Mouse (Mus musculus) hindbrain, embryonic 16.5 days (tissue): ENCODE measurements around the gene Gpr107. TPM values are rescaled to one million over a fixed set of nuclear protein-coding genes. Genes with fewer than 3 reads are reported as not detected.
A peak's percentile ranks its signal among the peaks of the same experiment; 100 is the strongest.

Source experiments
- ATAC-seq: fragments of 200-750 bp; cut with Nextera tagmentation; 2 replicates; pipeline ENCODE4 v1.8.0; 2017; ENCODE audit warnings: moderate TSS enrichment, moderate library complexity
- H3K27ac ChIP-seq: fragments of 300-500 bp; sonication (generic); 2 replicates; pipeline ENCODE4 v1.5.1; 2014; ENCODE audit warnings: low read depth, mild to moderate bottlenecking, control low read depth, low read length, moderate library complexity
- H3K27me3 ChIP-seq: fragments of 300-500 bp; sonication (generic); replicated peaks from 2 replicates; pipeline ENCODE4 v1.6.1; 2014; ENCODE audit warnings: low read length; ENCODE audit not compliant: control insufficient read depth, insufficient read depth
- H3K36me3 ChIP-seq: fragments of 300-500 bp; sonication (generic); 2 replicates; pipeline ENCODE4 v1.6.1; 2014; ENCODE audit warnings: mild to moderate bottlenecking, low read length, moderate library complexity, mixed read lengths; ENCODE audit not compliant: control insufficient read depth, insufficient read depth
- H3K4me1 ChIP-seq: fragments of 300-500 bp; sonication (generic); 2 replicates; pipeline ENCODE4 v1.6.1; 2014; ENCODE audit warnings: low read depth, low read length; ENCODE audit not compliant: control insufficient read depth, insufficient read depth
- H3K4me2 ChIP-seq: fragments of 300-500 bp; sonication (generic); 2 replicates; pipeline ENCODE4 v1.6.1; 2014; ENCODE audit warnings: mild to moderate bottlenecking, low read length, control low read depth, moderate library complexity
- H3K4me3 ChIP-seq: fragments of 300-500 bp; sonication (generic); 2 replicates; pipeline ENCODE4 v1.5.1; 2014; ENCODE audit warnings: mild to moderate bottlenecking, low read length, control low read depth, moderate library complexity
- H3K9ac ChIP-seq: fragments of 300-500 bp; sonication (generic); 2 replicates; pipeline ENCODE4 v1.6.1; 2014; ENCODE audit warnings: low read depth, mild to moderate bottlenecking, control low read depth, low read length, moderate library complexity
- H3K9me3 ChIP-seq: fragments of 300-500 bp; sonication (generic); 2 replicates; pipeline ENCODE4 v1.6.1; 2014; ENCODE audit warnings: mild to moderate bottlenecking, low read length, moderate library complexity; ENCODE audit not compliant: control insufficient read depth
- WGBS: fragments of 180-500 bp; shearing (Covaris S2); extraction: QIAGEN DNeasy Blood & Tissue Kit; methylation state at CpG from one replicate; pipeline ENCODE4 v1.1.7; 2014; 5-methylcytosine and 5-hydroxymethylcytosine counted together
- polyA plus RNA-seq: library from polyadenylated mRNA; unstranded; fragments of >200 nt; fragmentation: Nextera tagmentation; extraction: Ambion mirVana; gene quantifications from 2 replicates; pipeline ENCODE4 v1.2.1, GENCODE M21; 2015

Gpr107 gene
- polyA plus RNA-seq, 1 experiment from 2014 or later, result 34.4 TPM

- Histone ChIP-seq H3K4me2 (peak overlapping the region; percentile 31), H3K9ac (no peak overlapping the region), H3K4me1 (peaks cover 5% of the 10 kb centered on the region; the same call in 1 of the 2 replicates), H3K36me3 (no peaks in the 10 kb centered on the region), H3K4me3 (peak overlapping the region; percentile 19; the same call in 1 of the 2 replicates), H3K27me3 (no peaks in the 10 kb centered on the region), H3K27ac (no peak overlapping the region), H3K9me3 (no peaks in the 10 kb centered on the region)
- ATAC-seq, result peak; percentile 55; the same call in 1 of the 2 replicates
- WGBS, result 46% methylated on average over 23 of the region's 23 CpGs
Measured at GRCm38 (mm10) chr2:31239203-31239696, 87.1 kb downstream of the Gpr107 start.

- H3K9ac ChIP-seq, result no peak overlapping the region
- H3K4me3 ChIP-seq, result no peak overlapping the region
- H3K27me3 ChIP-seq, result no peaks in the 10 kb centered on the region
- no peak for ATAC-seq
- no peak overlapping the region for H3K27ac ChIP-seq
- H3K9me3 ChIP-seq, result no peaks in the 10 kb centered on the region
- no peaks in the 10 kb centered on the region for H3K36me3 ChIP-seq
- WGBS, result 80% methylated on average over 6 of the region's 6 CpGs
- H3K4me2 ChIP-seq, result peak overlapping the region; percentile 31
- H3K4me1 ChIP-seq, result peaks cover 9% of the 10 kb centered on the region; the same call in 1 of the 2 replicates
Measured at GRCm38 (mm10) chr2:31239833-31240232, 87.7 kb downstream of the Gpr107 start.

GRCm38 (mm10) chr2:31241639-31242038 lies 89.5 kb downstream of the Gpr107 start:
- H3K27me3 ChIP-seq, result no peaks in the 10 kb centered on the region
- no peak overlapping the region for H3K27ac ChIP-seq
- H3K36me3 ChIP-seq, result no peaks in the 10 kb centered on the region
- H3K4me1 ChIP-seq, result peaks cover 14% of the 10 kb centered on the region
- ATAC-seq, result no peak
- no peak overlapping the region for H3K4me3 ChIP-seq
- no peak overlapping the region for H3K9ac ChIP-seq
- no peak overlapping the region for H3K4me2 ChIP-seq
- WGBS, result 16% methylated on average over 7 of the region's 7 CpGs
- no peaks in the 10 kb centered on the region for H3K9me3 ChIP-seq

GRCm38 (mm10) chr2:31244216-31244615 lies 92.1 kb downstream of the Gpr107 start:
- ATAC-seq, result no peak
- Histone ChIP-seq H3K27me3 (no peaks in the 10 kb centered on the region), H3K4me3 (no peak overlapping the region), H3K9ac (no peak overlapping the region), H3K9me3 (no peaks in the 10 kb centered on the region), H3K36me3 (no peaks in the 10 kb centered on the region), H3K4me2 (no peak overlapping the region), H3K4me1 (peaks cover 34% of the 10 kb centered on the region), H3K27ac (no peak overlapping the region)
- 76% methylated on average over 8 of the region's 8 CpGs for WGBS

GRCm38 (mm10) chr2:31245051-31245450 lies 92.9 kb downstream of the Gpr107 start:
- peak overlapping the region; percentile 92 for H3K4me2 ChIP-seq
- peaks cover 37% of the 10 kb centered on the region for H3K4me1 ChIP-seq
- no peaks in the 10 kb centered on the region for H3K36me3 ChIP-seq
- no peaks in the 10 kb centered on the region for H3K27me3 ChIP-seq
- no peaks in the 10 kb centered on the region for H3K9me3 ChIP-seq
- WGBS, result 12% methylated on average over 5 of the region's 5 CpGs
- peak overlapping the region; percentile 97 for H3K4me3 ChIP-seq
- ATAC-seq, result peak; percentile 12
- peak overlapping the region; percentile 87 for H3K27ac ChIP-seq
- H3K9ac ChIP-seq, result peak overlapping the region; percentile 100

- ATAC-seq, result peak; percentile 89
- no peaks in the 10 kb centered on the region for H3K36me3 ChIP-seq
- peaks cover 37% of the 10 kb centered on the region for H3K4me1 ChIP-seq
- no peaks in the 10 kb centered on the region for H3K9me3 ChIP-seq
- H3K4me2 ChIP-seq, result peak within 1 kb of the TSS; percentile 92
- H3K9ac ChIP-seq, result peak within 1 kb of the TSS; percentile 100
- peak within 1 kb of the TSS; percentile 97 for H3K4me3 ChIP-seq
- H3K27ac ChIP-seq, result peak within 1 kb of the TSS; percentile 87
- H3K27me3 ChIP-seq, result no peaks in the 10 kb centered on the region
- under 1% methylated on average over 40 of the region's 89 CpGs for WGBS
Measured at GRCm38 (mm10) chr2:31245491-31246141, 93.5 kb downstream of the Gpr107 start, which contains the start of gene Ncs1. Gene Ncs1 (plus strand): TSS chr2:31245823.

- peak overlapping the region; percentile 92 for H3K4me2 ChIP-seq
- H3K36me3 ChIP-seq, result no peaks in the 10 kb centered on the region
- no peaks in the 10 kb centered on the region for H3K27me3 ChIP-seq
- H3K9ac ChIP-seq, result peak overlapping the region; percentile 100
- no peaks in the 10 kb centered on the region for H3K9me3 ChIP-seq
- H3K4me1 ChIP-seq, result peaks cover 42% of the 10 kb centered on the region
- WGBS, result 1% methylated on average over 30 of the region's 41 CpGs
- peak; percentile 43 for ATAC-seq
- H3K27ac ChIP-seq, result peak overlapping the region; percentile 87
- H3K4me3 ChIP-seq, result peak overlapping the region; percentile 97
Measured at GRCm38 (mm10) chr2:31246251-31246971, 94.3 kb downstream of the Gpr107 start.

- no peak overlapping the region for H3K4me3 ChIP-seq
- H3K9ac ChIP-seq, result no peak overlapping the region
- no peaks in the 10 kb centered on the region for H3K9me3 ChIP-seq
- no peaks in the 10 kb centered on the region for H3K27me3 ChIP-seq
- peaks cover 38% of the 10 kb centered on the region for H3K4me1 ChIP-seq
- H3K4me2 ChIP-seq, result no peak overlapping the region
- no peaks in the 10 kb centered on the region for H3K36me3 ChIP-seq
- ATAC-seq, result no peak
- 92% methylated on average over 6 of the region's 6 CpGs for WGBS
- no peak overlapping the region for H3K27ac ChIP-seq
Measured at GRCm38 (mm10) chr2:31248856-31249255, 96.7 kb downstream of the Gpr107 start.

- Histone ChIP-seq H3K4me1 (peaks cover 46% of the 10 kb centered on the region), H3K36me3 (no peaks in the 10 kb centered on the region), H3K9ac (no peak overlapping the region), H3K9me3 (no peaks in the 10 kb centered on the region), H3K27me3 (no peaks in the 10 kb centered on the region), H3K27ac (no peak overlapping the region), H3K4me3 (no peak overlapping the region), H3K4me2 (no peak overlapping the region)
- no peak for ATAC-seq
- 96% methylated on average over 4 of the region's 4 CpGs for WGBS
Measured at GRCm38 (mm10) chr2:31252167-31252566, 100.1 kb downstream of the Gpr107 start.
